Mouse (Mus musculus): ENCODE data around the gene Cox19.

DNA sequence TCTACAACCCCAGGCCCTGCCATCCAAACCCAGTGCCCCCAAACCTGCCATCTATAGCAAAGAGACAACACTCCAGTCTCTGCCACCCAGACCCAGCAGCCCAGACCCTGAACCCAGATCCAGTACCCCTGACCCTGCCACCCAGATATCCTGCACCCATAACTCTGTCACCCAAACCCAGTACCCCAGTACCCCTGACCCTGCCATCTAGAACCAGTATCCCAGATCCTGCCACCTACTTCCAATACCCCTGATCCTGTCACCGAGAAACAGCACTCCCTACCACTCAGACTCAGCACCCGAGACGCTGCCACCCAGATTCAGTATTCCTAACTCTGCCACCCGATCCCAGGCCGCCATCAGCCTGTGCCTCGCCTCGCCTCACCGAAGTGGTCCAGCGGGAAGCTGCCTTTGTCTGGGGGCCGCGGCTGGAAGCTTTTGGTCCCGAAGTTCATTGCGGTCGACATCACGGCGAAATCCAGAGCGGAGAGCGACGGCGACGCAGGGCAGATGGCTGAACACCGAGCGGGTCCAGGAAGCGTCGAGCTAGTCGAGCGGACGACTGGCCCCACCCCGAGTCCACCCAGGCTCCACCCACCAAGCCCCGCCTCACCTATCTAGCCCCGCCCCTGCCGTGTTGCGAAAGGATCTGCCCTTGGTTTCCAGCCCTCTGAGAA lies 6.4 kb downstream of the Cox19 start:
- peak; percentile 83 for TF ChIP-seq POLR2A (IDR thresholded peaks at IDR 0.05; ENCODE audit: borderline replicate concordance, control insufficient read depth, low read depth, low read length)
- no peak for TF ChIP-seq CTCF (IDR thresholded peaks at IDR 0.05; ENCODE audit: control insufficient read depth, insufficient read depth, low read length)
